Mouse (Mus musculus) mature B cell (primary cell): ENCODE results near the gene Vps13d.

ENCODE experiments used
- in situ Hi-C: fragments of 300-500 bp; cut with MboI; formaldehyde crosslinking; loops from 2 replicates; pipeline ENCODE4 v1.14.3; 2019

Vps13d gene

DNA sequence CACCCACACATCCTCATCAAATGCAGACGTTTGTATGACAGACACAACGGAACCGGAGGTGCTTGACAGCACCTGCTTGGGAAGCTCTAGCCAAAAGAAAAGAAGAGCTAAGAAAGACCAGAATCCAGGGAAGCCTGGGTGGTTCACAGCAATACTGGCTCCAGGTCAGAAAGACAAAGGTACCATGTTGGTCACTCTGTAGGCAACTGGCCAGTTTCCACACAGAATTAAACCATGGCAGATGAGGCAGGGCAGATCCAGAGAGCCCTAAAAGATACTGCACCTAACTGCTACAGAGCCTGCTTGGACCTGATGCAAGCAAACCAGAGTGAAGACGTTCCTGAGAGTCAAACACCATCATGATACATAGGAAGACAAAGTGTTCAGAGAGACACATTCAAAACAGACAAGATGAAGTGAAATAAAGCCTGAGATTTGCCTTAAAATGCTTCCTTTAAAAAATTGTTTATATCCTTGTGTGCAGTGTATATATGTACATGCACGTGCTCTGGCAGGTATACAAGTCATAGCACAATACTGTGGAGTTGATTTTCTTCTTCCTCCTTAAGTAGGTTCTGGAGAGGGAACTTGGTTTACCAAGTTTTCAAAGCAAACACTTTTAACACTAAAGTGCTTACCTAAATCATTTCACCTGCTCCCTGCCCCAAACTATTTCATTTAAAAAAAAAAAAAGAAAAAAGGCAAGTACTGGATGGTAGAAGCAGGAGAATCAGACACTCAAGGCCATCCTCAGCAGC is 44.3 kb downstream of the Vps13d start:
- in situ Hi-C loops = no loop called here

DNA sequence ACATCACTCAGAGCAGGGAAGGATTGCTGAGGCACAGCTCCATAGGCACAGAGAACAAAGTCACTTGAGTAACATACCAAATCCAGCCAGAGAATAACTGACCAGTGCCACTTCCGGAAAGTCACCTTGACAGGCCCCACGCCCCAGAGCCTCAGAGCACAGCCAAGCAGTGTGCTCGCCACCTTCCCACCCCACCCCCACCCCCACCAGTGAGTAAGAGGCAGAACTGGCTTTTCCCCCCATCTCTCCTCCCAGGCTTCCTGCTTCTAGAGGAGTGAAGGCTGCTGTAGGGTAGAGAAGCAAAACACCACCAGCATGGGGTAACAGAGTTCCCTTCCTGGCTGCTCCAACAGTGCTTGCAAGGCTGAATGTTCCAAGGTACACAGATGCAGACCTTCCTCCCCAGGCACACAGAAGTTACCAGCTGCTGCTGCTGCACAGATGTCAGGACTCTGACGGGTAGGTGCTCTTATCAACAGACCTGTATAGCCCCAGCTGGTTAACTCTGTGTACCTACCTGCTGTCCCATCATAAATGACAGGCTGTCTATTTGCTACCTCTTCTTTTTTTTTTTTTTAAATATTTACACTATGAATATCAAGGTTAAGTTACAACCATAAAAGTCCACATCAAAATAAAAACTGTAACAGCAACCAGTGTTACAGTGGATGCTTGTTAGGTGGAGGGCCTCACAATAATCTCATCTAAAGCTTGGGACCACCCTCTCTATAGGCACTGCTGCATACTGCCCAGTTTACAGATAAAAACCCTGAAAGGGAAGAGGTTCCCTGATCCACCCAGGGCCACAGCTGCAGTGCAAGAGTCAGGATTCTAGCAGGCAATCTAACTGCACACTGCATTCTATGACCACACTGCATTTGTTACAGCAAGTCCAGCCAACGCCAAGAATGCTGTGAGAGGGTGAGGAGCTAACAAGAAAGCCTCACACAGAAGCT is 47.5 kb downstream of the Vps13d start:
- in situ Hi-C loops = no loop called here

DNA sequence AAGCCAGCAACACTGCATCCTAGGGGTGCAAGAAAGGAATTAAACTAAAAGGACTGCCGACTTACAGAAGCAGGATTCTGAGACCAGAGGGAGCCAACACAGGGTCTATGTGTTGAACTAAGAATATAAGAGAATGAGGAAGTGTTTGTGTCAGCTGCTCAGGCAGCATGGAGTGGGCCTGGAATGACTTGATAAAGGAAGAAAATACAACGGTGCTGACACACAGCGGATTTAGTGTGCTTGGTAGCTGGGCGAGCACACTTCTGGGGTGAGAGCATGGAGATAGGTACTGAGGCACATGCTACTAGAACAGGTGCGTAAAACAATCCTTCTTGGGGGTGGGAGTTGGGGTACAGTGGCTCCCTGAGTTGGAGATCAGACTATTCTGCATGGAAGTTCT is 51.3 kb downstream of the Vps13d start:
- in situ Hi-C loops = no loop called here

DNA sequence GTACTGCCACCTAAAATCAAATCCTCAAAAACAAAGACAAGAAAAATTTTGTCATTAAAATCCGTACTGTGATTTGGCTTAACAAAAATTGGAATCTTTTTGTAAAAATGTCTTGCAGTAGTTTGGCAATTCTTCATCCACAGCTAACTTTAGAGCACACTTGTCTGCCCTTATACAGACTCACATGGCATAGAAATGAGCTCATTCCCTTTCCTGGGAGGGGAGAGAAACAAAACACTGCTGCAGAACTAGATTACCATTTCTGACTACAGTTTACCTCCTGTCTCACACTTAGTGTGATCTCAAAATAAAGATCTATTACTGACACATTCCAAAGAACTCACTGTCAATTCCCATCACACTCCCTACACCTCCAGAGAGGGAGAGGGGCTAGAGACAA is 58.1 kb downstream of the Vps13d start:
- in situ Hi-C loops = no loop called here

DNA sequence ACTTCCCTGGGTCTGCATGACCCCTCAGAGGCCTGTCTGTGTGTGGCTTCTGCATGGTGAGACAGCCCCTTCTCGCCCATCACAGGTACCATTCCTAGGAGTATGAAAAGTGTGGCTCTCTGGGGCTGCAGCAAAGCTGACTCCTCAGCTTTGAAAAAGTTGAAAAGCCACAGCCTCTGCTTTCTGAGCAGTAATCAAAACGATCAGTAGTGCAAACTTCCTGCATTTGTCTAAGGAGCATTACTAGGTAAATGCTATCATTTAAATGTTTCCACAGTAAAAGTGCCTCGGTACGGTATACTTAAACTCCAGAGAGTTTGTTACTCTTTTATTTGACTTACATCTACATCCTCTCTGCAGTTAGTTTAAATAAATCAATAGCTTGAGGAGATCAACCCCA is 59.3 kb downstream of the Vps13d start:
- in situ Hi-C loops = no loop called here

DNA sequence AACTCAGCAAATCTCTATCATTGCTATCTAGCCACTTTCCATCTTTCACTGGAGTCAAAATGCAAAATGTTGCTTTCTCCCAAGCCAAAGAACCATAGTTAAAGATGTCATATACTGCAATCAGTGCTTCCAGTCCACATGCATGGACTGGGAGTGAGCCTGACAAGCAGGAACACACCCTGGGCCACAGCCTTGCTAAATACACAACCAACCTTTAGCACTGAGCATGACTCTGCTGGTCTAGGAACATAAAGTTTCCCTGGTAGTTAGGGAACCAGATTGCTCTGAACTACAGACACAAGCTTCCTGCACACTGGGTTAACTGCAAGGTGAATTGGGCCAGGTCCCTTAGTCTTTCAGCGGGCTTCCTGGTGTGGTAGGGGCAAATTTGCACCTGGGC is 64.0 kb downstream of the Vps13d start:
- in situ Hi-C loops = no loop called here

DNA sequence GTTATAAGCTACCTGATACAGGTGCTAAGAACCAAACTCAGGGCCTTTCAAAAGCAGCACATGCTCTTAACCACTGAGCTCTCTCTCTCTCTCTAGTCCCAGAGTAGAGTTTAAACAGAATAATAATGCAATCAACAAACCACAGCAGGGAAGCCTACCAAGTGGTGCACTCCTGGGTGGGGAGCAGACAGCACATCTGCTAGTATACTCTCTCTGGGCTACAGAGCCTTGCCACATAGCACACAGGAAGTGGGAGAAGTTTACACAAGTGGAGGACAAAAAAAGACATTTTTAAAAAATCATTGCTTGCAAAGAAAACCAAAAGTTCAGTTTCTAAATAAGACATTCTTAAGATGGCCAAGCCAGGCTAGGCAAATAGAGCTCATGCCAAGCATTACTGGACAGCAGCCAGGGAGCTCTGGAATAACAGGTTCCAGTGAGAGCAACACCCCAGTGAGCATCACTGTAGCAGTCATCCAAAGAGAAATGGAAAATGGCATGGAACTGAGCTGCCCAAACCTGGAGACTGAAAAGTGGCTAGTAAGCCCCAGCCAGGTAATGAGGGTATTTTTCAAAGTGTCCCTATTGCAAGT is 64.8 kb downstream of the Vps13d start:
- in situ Hi-C loops = no loop called here

DNA sequence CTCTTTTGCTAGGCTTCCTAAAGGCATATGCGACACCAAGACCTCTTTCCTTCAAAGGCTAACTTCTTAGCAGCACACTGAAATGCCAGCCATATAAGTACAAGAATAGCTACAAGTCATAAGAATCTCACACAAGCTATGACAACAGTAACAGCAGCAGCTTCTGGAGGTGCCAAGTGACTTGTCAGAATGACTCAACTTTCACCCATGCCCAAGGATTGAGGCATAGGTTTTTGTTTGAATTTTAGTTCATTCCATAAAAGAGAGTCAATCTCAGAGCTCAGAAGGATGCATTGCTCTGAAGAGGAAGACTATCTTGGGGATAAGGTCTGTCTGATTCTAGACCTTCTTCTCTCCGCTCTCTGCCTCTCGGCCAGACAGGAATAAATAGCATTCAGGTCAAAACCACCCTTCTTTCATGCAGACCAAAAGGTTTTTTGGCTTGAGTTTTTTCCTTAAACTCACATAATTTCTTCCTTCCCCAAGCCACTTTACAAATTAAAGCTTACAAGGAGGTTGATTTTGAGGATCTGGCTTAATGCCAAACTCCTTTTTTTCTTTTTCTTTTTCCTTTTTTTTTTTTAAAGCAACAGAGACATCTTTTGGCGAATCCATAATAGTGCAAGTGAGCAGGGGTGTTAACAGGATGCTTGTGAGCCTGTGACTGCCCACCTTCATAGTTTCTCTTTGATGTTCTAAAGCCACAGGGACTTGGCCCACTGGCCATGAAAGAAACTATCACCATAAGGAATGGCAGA is 69.2 kb downstream of the Vps13d start:
- in situ Hi-C loops = no loop called here

DNA sequence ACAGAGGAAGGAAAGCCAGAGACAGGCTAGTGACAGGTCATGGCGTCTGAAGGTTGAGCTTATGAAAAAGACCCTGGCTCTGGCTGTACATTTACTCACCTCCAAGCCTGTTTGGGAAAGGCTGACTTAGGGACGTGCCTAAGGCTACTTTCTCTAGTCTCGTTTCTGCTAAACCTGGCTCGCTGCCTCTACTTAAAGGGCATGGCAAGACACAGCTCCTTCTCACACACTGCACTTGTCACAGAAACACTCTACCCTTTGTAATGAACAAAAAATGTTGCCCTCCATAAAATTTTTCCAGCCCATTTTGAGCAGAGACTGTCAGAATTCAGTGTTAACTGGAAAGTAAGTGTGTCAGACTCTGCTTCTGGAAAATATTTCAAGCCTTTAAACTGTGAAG is 70.4 kb downstream of the Vps13d start:
- in situ Hi-C loops = loop anchor here (25.0 kb wide), 1 partner anchor 237 kb away; the partner anchor contains the start of gene Dhrs3

DNA sequence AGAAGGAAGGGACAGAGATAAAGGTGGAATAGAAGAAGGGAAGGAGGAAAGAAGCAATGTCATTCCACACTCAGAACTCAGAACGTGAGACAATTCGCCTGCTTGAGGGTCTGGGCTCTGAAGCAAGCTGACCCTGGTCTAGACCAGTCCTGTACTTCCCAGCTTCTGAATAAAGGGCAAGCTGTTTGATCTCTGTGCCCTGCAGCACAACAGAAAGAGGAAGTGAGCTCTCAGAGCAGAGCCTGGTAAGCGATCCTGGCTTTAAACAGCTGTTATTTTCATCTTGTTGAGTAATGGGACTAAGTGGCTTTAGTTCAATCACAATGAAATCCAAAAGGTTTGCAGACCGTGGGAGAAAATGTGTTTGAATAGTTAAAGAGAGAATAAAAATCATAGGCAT is 83.2 kb downstream of the Vps13d start:
- in situ Hi-C loops = loop anchor here (25.0 kb wide), 1 partner anchor 224 kb away; the partner anchor contains the start of gene Dhrs3

DNA sequence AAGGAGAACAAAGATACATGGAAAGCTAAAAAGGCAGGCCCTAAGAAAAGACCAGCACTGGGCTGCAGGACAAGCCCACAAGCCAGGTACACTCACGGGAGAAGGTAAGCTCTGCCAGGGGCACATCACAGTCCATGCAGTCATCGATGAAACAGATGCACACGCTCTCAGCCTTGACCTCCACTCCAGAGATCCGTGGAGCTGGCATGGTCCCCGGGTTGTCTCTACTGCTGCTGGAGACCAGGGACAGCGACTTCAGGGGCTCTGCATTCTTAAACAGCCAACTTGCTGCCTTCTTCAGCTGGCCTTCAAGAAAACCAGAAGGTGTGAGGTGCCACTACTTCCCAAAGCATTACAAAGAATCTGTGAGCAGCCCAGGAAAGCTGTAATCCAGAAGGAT is 84.1 kb downstream of the Vps13d start:
- in situ Hi-C loops = loop anchor here (25.0 kb wide), 1 partner anchor 223 kb away; the partner anchor contains the start of gene Dhrs3

DNA sequence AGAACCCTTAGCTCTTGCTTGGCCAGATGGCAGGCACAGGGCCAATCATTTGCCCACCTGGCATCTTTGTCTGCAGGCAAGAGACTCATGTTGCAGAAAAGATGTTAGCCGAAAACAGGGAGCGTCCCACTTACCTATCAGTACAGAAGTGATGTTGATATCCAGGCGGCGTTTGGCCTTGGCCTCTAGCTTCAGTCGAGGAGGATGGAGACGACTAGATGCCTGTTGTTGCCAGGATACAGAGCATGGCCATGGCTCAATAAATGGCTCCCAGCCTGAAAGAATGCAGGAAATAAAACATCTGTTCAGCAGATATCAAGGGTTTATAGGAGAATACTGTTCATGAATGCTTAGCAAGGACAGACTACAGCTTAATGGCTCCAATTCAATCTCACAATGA is 88.0 kb downstream of the Vps13d start:
- in situ Hi-C loops = loop anchor here (25.0 kb wide), 1 partner anchor 219 kb away; the partner anchor contains the start of gene Dhrs3

DNA sequence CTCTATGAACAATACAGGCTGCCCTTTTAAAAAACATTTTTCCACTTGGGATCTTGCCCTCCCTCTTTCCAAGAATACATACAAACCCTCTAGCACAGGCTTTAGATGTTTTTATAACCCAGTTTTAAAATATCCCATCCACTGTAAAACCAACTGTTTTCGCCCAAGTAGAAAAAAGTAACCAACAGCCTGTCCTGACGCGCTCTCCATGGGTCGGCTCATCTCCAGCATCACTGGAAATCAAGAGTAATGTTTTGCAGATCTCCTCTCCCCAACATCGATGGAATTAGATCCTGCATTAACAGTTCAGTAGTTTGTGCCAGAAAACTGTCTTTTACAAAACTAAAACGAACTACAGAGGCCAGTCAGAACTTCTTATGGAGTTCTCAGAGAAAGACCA is 89.5 kb downstream of the Vps13d start:
- in situ Hi-C loops = loop anchor here (25.0 kb wide), 1 partner anchor 218 kb away; the partner anchor contains the start of gene Dhrs3

DNA sequence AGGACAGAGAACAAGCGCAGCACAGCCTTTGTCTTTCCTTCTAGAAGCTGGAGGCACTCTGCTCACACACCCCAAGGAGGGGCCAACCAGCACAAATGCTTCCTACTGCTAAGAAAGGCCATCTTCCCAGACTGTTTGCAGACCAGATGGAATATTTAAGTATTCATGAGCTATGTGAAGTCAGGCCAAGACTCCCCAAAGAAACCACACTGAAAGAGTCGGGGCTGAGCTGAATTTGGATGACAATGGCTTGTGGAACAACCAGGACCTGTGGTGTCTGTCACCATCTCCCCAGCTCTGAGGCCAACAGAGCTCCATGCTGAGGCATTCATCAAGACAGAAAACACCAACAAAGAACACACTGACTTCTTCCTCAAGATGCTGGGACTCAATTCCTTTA is 89.9 kb downstream of the Vps13d start:
- in situ Hi-C loops = loop anchor here (25.0 kb wide), 1 partner anchor 218 kb away; the partner anchor contains the start of gene Dhrs3

DNA sequence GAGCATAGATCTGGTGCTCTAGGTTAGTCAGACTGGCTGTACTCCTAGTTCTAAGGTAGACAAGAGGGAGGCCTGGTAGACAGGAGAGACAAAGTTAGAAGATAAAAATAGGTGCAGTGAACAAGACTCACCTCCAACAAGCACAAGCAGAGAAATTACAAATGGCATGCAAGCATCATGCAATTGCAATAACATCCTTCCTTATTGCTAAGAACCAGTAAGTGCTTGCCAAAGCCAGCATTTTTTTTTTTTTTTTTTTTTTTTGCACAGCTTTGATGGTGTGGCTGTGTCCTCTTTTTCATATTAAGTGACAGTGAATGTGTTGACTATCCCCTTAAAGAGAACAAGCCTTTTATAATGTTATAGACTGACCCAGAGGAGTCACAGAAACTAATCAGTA is 91.2 kb downstream of the Vps13d start:
- in situ Hi-C loops = loop anchor here (25.0 kb wide), 1 partner anchor 216 kb away; the partner anchor contains the start of gene Dhrs3

DNA sequence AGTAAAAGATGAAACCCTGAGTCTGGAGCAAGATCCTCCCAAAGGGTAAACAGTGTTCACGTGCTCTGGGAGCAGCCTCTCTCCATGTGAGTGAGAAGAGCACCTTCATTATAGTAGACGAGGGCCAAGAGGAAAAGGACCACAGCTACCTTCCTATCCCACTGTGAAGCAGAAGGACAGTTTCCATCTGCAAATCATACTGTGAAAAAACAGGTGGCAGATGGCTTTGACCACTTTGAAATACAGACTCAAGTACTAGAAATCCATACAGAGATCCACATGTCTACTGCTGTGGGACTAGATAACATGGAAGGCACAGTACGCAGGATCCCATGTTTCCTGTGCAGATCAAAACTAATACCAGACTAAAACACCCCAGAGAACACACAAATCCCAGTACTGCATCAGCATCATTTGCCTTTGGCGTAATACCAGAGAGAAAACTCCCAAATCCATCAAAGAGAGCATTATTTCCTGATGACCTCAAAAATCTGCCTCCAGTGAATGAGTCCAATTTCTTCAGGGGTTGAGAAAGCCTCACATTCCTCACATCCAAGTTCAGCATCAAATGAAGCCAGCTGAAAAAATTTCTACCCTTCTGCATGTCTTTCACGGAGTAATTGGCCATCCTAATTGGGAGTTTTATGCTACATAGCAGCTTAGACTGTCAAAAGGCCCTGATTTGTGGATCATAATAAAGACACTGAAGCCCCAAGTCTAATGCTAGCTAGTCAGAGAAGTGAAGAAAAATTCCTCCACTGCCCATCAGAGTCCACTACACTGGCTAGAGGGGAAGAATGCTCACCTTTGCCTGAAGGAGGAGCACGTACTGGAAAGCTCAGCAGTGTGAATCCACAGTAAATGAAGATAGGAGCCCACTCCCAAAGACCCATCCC is 92.7 kb downstream of the Vps13d start:
- in situ Hi-C loops = loop anchor here (25.0 kb wide), 1 partner anchor 215 kb away; the partner anchor contains the start of gene Dhrs3

DNA sequence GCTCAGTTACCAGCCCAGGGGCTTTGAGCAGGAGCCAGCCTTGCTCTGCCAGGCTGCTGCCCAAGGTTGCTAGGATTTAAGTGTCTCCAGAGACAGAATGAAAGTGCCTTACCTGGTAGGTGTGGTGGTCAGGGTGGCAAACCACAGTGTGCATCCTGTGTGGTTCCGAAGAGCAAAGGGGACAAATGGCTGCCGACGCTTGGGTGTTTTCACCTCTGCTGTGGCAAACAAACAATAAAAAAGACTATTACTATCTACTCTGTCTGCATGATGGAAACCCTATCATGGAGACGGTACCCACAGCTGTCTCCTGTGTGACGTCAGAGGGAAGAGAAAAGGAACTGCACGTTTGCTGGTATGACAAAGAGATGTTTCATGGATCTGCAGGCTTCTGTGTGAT is 95.0 kb downstream of the Vps13d start:
- in situ Hi-C loops = loop anchor here (25.0 kb wide), 1 partner anchor 213 kb away; the partner anchor contains the start of gene Dhrs3

DNA sequence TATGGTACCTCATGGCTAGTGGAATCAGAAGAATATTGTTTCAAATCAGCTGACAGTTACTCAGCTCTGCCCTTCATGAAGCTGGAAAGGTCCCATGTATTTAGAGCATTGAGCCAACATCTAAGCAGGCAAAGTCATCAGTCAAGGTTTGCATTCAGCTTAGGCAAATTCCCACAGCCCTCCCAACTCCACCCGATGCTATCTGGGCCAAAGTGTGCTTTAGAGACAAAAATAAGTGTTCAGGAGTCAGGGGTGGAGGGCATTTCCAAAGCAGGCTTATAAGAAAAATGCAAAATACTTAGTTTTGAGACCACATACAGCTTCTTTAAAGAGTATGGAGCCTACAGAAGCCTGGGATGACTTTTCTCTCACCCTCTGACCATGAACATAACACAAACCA is 95.5 kb downstream of the Vps13d start:
- in situ Hi-C loops = no loop called here

DNA sequence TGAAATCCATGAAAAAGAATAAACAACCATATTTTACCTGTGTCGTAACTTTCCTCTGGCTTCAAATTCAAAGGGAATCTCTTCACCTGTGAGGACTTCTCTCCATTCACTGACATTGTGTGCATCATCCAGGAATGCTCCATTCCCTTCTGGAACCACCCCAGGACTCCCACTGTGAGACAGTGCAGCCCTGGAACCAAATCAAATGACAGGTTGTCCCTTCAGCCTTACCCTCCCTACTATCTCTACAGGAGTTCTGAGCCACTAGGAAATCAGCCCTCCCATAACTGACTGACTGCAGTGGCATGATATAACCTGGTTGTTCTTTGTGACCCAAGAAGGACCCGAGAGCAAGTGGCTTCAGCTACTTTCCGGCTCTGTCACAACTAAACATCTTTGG is 96.8 kb downstream of the Vps13d start:
- in situ Hi-C loops = no loop called here

DNA sequence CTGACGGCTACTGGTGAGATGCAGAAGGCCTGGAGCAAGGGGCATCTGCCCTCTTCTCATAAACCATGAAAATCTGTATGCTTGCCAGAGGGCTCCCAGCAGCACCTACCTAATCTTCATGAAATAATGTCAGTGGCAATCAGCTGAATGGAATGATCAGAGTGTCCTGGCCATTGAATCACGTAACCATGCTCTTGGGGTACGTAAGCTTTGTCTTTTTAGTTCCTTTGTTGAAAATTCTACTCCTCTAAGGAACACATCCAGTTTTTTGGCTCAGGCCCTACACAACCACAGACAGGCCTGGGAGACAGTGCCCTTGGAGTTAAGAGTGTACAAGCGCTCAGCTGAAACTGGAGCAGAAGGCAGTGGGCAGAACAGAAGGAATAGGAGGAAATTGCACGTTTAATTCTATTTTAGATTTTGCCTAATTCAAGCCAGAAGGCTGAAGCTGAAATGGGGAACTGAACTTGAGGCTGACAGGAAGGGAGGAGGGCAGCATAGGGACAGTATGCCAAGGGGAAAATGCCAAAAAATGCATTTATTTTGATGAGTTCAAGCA is 98.2 kb downstream of the Vps13d start:
- in situ Hi-C loops = no loop called here
